Mouse (Mus musculus): Measurements from ENCODE around the gene Elovl5. TPM values are rescaled to one million over a fixed set of nuclear protein-coding genes. Genes with fewer than 3 reads are reported as not detected.

The Elovl5 gene
- total and polyA plus RNA-seq, 2 experiments from 2014 or later, result 48.4 to 53.3 TPM

DNA sequence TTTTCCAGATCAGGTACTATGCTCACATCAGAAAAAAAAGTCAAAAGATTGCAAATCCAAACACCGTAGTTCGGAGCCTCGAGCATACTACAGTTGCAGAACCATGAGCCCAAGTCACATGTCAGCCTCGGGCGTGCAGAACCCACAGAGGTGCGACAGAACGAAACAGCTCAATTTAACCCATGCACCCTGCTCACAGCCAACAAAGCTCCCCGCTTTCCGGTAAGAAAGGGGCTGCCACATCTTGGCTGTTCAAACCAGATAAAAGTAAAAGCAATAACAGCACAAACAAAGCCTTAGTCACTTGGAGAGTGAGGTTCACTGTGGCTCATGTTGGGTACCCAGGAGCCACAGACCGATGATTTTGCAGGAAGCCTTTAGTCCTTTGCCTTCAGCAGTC is 93.5 kb downstream of the Elovl5 start:
- peaks cover 6% of the 10 kb centered on the region; the same call in 1 of the 2 replicates for H3K4me1 ChIP-seq (ENCODE audit: control insufficient read depth, insufficient read depth)
- no peak for ATAC-seq (ENCODE audit: insufficient read depth, low read depth)

DNA sequence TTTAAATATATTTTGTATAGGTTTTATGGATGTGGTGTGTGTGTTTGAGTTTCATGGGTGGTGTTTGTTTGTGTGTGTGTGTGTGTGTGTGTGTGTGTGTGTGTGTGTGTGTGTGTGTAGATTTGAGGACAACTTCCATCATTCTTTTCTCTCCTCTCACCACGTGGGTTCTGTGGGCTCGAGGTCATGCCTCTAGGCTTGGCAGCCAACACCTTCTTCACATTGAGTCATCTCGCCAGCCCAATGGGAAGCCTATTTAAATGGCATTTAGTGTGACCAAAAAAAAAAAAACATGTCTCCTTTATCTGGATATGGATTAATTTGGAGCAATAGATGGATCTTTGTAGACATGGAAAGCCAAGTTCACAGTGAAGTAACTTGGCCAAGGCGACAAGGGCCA is 94.9 kb downstream of the Elovl5 start:
- H3K27me3 ChIP-seq (ENCODE audit: control insufficient read depth, insufficient read depth, low read length), result no peaks in the 10 kb centered on the region

More for the DNA sequence above, 93.5 kb downstream of the Elovl5 start:
- no peaks in the 10 kb centered on the region for H3K9me3 ChIP-seq (replicated peaks; ENCODE audit: control insufficient read depth, low read length)
- TF ChIP-seq EP300 (IDR thresholded peaks at IDR 0.05; ENCODE audit: low read depth), result no peak
- no peak for TF ChIP-seq CTCF (IDR thresholded peaks at IDR 0.05; ENCODE audit: low read depth)
- DNase-seq (ENCODE audit: low spot score), result no peak
- no peak overlapping the region for H3K4me2 ChIP-seq (ENCODE audit: low read depth, low read length)
- no peak overlapping the region for H3K27ac ChIP-seq (ENCODE audit: low read depth)
- no peaks in the 10 kb centered on the region for H3K27me3 ChIP-seq (ENCODE audit: control insufficient read depth, insufficient read depth, low read length)
- H3K36me3 ChIP-seq (replicated peaks; ENCODE audit: control insufficient read depth, insufficient read depth, low read length), result no peaks in the 10 kb centered on the region
- no peak overlapping the region for H3K4me3 ChIP-seq (ENCODE audit: low read depth, low read length)
- WGBS, result 82% methylated on average over 10 of the region's 10 CpGs
- H3K9ac ChIP-seq (replicated peaks; ENCODE audit: low read depth, low read length), result no peak overlapping the region

DNA sequence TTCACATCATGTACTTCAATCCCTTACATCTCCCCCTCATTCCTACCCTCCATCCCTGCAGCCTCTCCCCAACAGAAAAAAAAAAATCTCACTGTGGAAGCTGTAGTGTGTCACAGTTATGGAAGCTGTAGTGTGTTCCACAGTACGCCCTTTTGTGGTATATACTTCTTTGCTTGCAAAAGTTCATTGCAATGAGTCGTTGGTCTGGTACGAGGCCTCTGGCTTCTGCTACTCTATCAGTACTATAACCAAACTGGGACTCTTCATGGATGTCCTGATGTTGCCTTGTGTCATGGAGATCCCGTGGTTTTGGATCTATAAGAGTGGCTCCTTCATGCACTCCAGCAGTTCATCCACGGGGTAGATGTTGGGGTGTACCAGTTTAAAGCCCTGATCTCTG is 95.5 kb downstream of the Elovl5 start:
- Histone ChIP-seq H3K9me3 (replicated peaks; ENCODE audit: control insufficient read depth, low read length) (no peaks in the 10 kb centered on the region), H3K4me1 (ENCODE audit: control insufficient read depth, insufficient read depth) (no peaks in the 10 kb centered on the region), H3K4me3 (ENCODE audit: low read depth, low read length) (no peak overlapping the region), H3K27me3 (ENCODE audit: control insufficient read depth, insufficient read depth, low read length) (no peaks in the 10 kb centered on the region), H3K9ac (replicated peaks; ENCODE audit: low read depth, low read length) (no peak overlapping the region), H3K4me2 (ENCODE audit: low read depth, low read length) (no peak overlapping the region), H3K36me3 (replicated peaks; ENCODE audit: control insufficient read depth, insufficient read depth, low read length) (no peaks in the 10 kb centered on the region), H3K27ac (ENCODE audit: low read depth) (no peak overlapping the region)
- DNase-seq (ENCODE audit: low spot score), result no peak
- TF ChIP-seq EP300 (IDR thresholded peaks at IDR 0.05; ENCODE audit: low read depth) (no peak), CTCF (IDR thresholded peaks at IDR 0.05; ENCODE audit: low read depth) (no peak)
- ATAC-seq (ENCODE audit: insufficient read depth, low read depth), result no peak
- 88% methylated on average over 5 of the region's 5 CpGs for WGBS

More for the DNA sequence above, 94.9 kb downstream of the Elovl5 start:
- Histone ChIP-seq H3K4me3 (ENCODE audit: low read depth, low read length) (no peak overlapping the region), H3K9me3 (replicated peaks; ENCODE audit: control insufficient read depth, low read length) (no peaks in the 10 kb centered on the region), H3K4me1 (ENCODE audit: control insufficient read depth, insufficient read depth) (no peaks in the 10 kb centered on the region), H3K27ac (ENCODE audit: low read depth) (no peak overlapping the region), H3K36me3 (replicated peaks; ENCODE audit: control insufficient read depth, insufficient read depth, low read length) (no peaks in the 10 kb centered on the region), H3K4me2 (ENCODE audit: low read depth, low read length) (no peak overlapping the region), H3K9ac (replicated peaks; ENCODE audit: low read depth, low read length) (no peak overlapping the region)
- TF ChIP-seq EP300 (IDR thresholded peaks at IDR 0.05; ENCODE audit: low read depth) (no peak), CTCF (IDR thresholded peaks at IDR 0.05; ENCODE audit: low read depth) (no peak)
- ATAC-seq (ENCODE audit: insufficient read depth, low read depth) (no peak), DNase-seq (ENCODE audit: low spot score) (no peak)
- 87% methylated on average over 4 of the region's 4 CpGs for WGBS

DNA sequence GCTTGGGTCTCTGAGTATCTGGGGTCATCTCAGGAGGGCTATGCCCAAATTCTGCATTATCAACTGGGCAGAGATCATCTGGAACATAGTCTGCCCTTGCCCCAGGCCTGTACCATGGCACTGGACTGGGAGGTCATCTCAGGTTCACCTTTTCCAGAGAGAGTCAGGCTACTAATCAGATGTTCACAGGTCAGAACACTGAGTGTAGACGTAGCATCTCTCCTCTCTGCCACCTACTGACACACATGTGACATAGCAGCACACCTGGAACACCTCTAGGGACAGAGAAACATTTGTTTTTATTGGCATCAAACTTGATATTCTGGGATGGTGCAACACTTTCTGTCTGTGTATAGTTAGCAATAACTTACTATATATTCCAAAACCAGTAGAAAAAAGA is 96.6 kb downstream of the Elovl5 start:
- WGBS, result 63% methylated on average over 1 of the region's 1 CpGs
- Histone ChIP-seq H3K4me2 (ENCODE audit: low read depth, low read length) (no peak overlapping the region), H3K27ac (ENCODE audit: low read depth) (no peak overlapping the region), H3K27me3 (ENCODE audit: control insufficient read depth, insufficient read depth, low read length) (no peaks in the 10 kb centered on the region), H3K36me3 (replicated peaks; ENCODE audit: control insufficient read depth, insufficient read depth, low read length) (no peaks in the 10 kb centered on the region), H3K9ac (replicated peaks; ENCODE audit: low read depth, low read length) (no peak overlapping the region), H3K4me1 (ENCODE audit: control insufficient read depth, insufficient read depth) (no peaks in the 10 kb centered on the region), H3K4me3 (ENCODE audit: low read depth, low read length) (no peak overlapping the region), H3K9me3 (replicated peaks; ENCODE audit: control insufficient read depth, low read length) (no peaks in the 10 kb centered on the region)
- TF ChIP-seq CTCF (IDR thresholded peaks at IDR 0.05; ENCODE audit: low read depth) (peak; percentile 39), EP300 (IDR thresholded peaks at IDR 0.05; ENCODE audit: low read depth) (no peak)
- ATAC-seq (ENCODE audit: insufficient read depth, low read depth) (no peak), DNase-seq (ENCODE audit: low spot score) (no peak)

DNA sequence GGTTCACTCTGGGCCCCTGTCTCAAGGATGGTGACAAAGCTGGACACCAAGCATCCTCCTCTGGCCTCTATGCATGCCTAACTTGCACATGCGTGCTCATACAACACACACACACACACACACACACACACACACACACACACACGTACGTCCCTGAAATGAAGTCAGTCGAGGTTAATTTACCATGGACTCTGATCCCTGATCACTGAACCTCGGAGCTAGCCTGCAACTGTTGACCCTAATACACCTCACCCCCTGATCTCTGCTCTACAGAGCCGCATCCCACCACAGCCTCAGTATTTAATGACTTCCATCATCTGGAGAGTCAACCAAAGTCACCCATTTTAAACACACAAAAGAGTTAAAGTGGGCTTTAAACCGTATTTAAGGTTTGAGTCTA is 98.7 kb downstream of the Elovl5 start:
- DNase-seq (ENCODE audit: low spot score) (no peak), ATAC-seq (ENCODE audit: insufficient read depth, low read depth) (no peak)
- H3K27ac ChIP-seq (ENCODE audit: low read depth), result no peak overlapping the region
- no peak overlapping the region for H3K9ac ChIP-seq (replicated peaks; ENCODE audit: low read depth, low read length)
- no peaks in the 10 kb centered on the region for H3K4me1 ChIP-seq (ENCODE audit: control insufficient read depth, insufficient read depth)
- H3K4me3 ChIP-seq (ENCODE audit: low read depth, low read length), result no peak overlapping the region
- H3K27me3 ChIP-seq (ENCODE audit: control insufficient read depth, insufficient read depth, low read length), result no peaks in the 10 kb centered on the region
- no peaks in the 10 kb centered on the region for H3K36me3 ChIP-seq (replicated peaks; ENCODE audit: control insufficient read depth, insufficient read depth, low read length)
- TF ChIP-seq CTCF (IDR thresholded peaks at IDR 0.05; ENCODE audit: low read depth), result no peak
- TF ChIP-seq EP300 (IDR thresholded peaks at IDR 0.05; ENCODE audit: low read depth), result no peak
- H3K4me2 ChIP-seq (ENCODE audit: low read depth, low read length), result peak overlapping the region; percentile 44; the same call in 1 of the 2 replicates
- WGBS, result 88% methylated on average over 7 of the region's 7 CpGs
- no peaks in the 10 kb centered on the region for H3K9me3 ChIP-seq (replicated peaks; ENCODE audit: control insufficient read depth, low read length)

DNA sequence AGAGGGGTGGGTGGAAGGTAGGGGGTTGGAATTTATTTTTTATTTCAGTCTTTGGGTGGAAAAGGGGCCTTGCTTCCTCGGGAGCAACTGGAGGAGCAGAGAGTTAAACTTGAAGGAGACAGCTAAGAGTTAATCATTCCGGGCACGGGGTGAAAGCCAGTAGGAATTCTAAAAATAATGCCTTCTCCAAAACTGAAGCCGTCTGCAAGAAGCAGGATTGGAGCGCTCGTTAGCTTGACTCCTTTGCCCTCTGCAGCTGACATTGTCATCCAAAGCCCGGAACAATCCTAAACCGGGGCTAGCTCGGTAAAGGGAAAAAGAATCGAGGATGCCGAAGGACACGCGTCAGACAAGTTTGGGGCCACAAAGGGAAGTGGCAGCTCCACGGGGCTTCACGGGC is 99.1 kb downstream of the Elovl5 start:
- Histone ChIP-seq H3K27me3 (ENCODE audit: control insufficient read depth, insufficient read depth, low read length) (no peaks in the 10 kb centered on the region), H3K36me3 (replicated peaks; ENCODE audit: control insufficient read depth, insufficient read depth, low read length) (no peaks in the 10 kb centered on the region), H3K4me2 (ENCODE audit: low read depth, low read length) (peak overlapping the region; percentile 44), H3K27ac (ENCODE audit: low read depth) (0 out of 2 replicates have a peak overlapping the region, but pooled peaks have one; percentile 5), H3K9ac (replicated peaks; ENCODE audit: low read depth, low read length) (no peak overlapping the region), H3K4me1 (ENCODE audit: control insufficient read depth, insufficient read depth) (no peaks in the 10 kb centered on the region), H3K4me3 (ENCODE audit: low read depth, low read length) (0 out of 2 replicates have a peak overlapping the region, but pooled peaks have one; percentile 4), H3K9me3 (replicated peaks; ENCODE audit: control insufficient read depth, low read length) (no peaks in the 10 kb centered on the region)
- no peak for TF ChIP-seq CTCF (IDR thresholded peaks at IDR 0.05; ENCODE audit: low read depth)
- no peak for TF ChIP-seq EP300 (IDR thresholded peaks at IDR 0.05; ENCODE audit: low read depth)
- WGBS, result 21% methylated on average over 15 of the region's 15 CpGs
- ATAC-seq (ENCODE audit: insufficient read depth, low read depth) (no peak), DNase-seq (ENCODE audit: low spot score) (no peak)
